12 mouse cellular contexts compared by ENCODE assay signal in the genomic region with DNA sequence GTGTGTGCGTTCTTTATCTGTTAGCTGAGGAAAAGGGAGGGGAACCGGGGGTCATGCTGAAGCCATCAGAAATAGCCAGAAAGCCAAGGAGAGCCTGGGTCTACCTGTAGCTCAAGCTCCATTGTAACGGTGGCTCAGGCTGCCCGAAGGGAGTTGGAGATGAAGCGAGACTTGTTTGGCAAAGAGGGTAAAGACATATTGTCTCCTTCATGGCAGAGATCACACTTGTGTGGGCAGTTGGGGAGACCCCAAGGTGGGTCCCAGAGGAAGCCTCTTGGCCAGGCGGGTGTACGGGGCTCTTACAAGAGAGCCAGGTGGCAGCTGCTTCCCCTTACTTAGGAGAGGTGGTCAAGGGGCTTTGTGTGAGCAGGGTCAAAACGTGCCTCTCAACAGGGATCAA.
"Had no signal": no experiment of that assay in that cellular context is flagged by ENCODE, and none has a peak within 500 bp of the region (broad histone marks: within the 10 kb centered on the region; RNA-seq: fewer than 3 reads in every experiment).

No protein-coding gene starts in this region.

- DNase-seq: retina, postnatal 1 day; right cerebral cortex, adult 18-20 months; right cerebral cortex, postnatal 14 days; right cerebral cortex, postnatal 25 days; right cerebral cortex, postnatal 4 days; spleen, adult 18-20 months; thymus, adult 18-20 months; thymus, adult 2 months; thymus, postnatal 14 days; thymus, postnatal 25 days; thymus, postnatal 36 days; thymus, postnatal 4 days had no signal
